Mouse (Mus musculus): ENCODE data around the gene Fxyd1.

Fxyd1 gene

GRCm38 (mm10) chr7:31057071-31057470 lies at the start of gene Fxyd1:
TSS of gene Fxyd1 (minus strand) at chr7:31057199.
- TF ChIP-seq GATA4 (IDR thresholded peaks at IDR 0.05; ENCODE audit: insufficient replicate concordance, low read length), result peak; percentile 35; the same call in 1 of the 2 replicates

DNA sequence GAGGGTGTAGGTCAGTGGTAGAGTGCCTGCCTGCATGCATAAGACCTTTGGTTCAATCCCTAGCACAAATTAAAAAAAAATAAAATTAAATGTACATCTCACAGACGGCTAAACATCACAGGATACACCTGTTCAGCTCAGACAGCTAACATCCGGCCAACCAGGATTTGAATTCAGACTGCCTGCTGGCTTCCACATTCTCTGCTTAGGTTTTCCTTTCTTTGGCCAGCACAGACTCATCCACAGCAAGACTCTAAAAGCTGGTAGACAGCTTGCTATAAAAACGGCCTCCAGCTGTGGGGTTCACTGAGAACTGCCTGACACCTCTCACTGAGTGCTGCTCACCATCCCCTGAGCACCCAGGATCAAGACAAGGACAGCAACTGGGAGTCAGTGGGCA lies 49.2 kb upstream of the Fxyd1 start:
- no peak for TF ChIP-seq GATA4 (IDR thresholded peaks at IDR 0.05; ENCODE audit: insufficient replicate concordance, low read length)

DNA sequence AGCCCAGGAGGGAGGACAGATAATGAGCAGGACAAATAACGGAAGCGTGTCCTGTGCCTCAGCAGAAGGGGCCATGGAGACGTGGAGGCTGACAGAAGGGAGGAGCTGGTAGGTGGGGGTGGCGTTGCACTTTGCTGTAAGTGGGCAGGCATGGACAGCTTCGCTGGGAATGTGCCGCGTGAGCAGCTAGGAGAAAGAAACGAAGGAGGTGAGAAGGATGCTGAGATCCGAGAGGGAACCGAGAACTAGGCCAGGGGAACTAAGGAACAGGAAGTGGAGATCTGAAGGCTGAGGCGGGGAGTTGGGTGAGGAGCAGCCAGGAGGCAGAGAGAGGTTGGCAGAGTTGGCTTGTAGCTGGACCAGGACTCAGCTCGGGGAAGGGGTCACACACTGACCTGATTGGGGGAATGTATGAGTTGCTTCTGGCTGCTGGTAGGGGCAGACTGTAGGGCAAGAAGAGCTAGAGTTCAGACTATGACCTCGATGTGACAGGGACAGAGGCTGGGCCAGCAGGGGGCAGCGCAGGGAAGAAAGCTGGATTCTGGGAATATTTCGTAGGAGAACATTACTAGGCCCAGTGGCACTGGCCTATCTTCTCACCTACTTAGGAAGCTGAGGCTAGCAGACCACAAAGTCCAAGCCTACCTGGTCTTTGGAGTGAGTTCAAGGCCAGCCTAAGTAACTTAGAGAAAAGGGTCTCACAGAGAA lies 48.2 kb upstream of the Fxyd1 start:
- TF ChIP-seq GATA4 (IDR thresholded peaks at IDR 0.05; ENCODE audit: insufficient replicate concordance, low read length), result no peak

- no peak for TF ChIP-seq GATA4 (IDR thresholded peaks at IDR 0.05; ENCODE audit: insufficient replicate concordance, low read length)
Observed at GRCm38 (mm10) chr7:31100786-31101185, 43.8 kb upstream of the Fxyd1 start.

DNA sequence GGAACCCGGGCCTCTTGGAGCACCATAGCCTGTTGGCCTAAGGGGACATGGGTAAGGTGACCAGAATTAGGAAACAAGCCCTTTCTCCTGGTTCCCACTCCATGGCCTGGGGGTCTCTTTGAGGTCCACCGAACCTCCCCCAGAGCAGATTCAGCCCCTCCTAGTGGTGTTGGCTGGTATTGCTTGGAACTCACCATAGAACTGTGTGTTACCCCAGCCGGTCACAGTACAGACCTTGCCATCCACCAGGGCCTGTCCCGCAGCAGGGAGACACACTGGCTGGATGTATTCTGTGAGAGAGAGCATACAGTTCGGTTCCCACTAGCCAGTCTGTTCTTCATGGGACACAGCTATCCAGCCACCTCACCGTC lies 42.6 kb upstream of the Fxyd1 start:
- TF ChIP-seq GATA4 (IDR thresholded peaks at IDR 0.05; ENCODE audit: insufficient replicate concordance, low read length), result no peak

DNA sequence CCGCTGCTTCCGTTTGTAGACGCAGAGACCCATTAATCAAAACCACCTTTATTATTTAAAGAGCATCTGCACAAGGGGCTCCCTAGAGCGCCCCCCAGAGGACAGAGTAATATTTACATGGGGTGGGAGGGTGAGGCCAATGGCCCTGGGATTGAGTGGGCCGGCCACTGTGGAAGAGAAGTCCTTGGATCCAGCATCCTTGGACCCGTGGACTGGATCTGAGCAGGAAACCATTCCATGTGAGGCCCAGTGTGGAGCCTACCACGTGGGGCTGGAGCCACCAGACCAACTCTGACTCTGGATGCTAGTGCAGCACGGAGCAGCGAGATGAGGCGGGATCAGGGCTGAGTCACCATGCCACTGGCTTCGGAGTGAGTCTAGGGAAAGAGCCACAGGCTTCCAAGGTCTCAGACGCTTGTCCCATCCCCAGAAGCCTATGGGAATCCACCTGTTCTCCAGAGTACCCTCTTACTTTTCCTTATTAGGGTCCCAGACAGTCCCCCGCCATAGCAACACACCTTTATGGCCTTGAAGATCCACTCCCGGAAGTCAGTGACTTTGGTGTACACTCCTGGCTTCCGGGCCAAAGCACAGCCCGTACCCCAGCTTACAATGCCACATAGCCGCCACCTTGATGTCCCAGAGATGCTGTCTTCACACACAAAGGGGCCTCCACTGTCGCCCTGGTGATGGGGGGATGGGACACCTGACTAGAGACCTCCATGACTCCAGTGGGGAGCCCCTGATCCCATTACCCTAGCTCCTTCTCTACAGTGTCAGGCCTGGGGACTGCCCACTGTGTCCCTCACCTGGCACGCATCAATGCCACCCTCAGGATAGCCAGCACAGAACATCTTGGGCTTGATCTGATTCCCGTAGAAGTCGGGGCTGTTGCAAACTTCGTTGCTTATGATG lies 42.0 kb upstream of the Fxyd1 start:
- TF ChIP-seq GATA4 (IDR thresholded peaks at IDR 0.05; ENCODE audit: insufficient replicate concordance, low read length), result no peak

- no peak for TF ChIP-seq GATA4 (IDR thresholded peaks at IDR 0.05; ENCODE audit: insufficient replicate concordance, low read length)
Observed at GRCm38 (mm10) chr7:31097583-31098248, 40.7 kb upstream of the Fxyd1 start.

GRCm38 (mm10) chr7:31096892-31097564 lies 40.0 kb upstream of the Fxyd1 start:
- TF ChIP-seq GATA4 (IDR thresholded peaks at IDR 0.05; ENCODE audit: insufficient replicate concordance, low read length), result no peak

GRCm38 (mm10) chr7:31094774-31095501 lies 37.9 kb upstream of the Fxyd1 start:
- TF ChIP-seq GATA4 (IDR thresholded peaks at IDR 0.05; ENCODE audit: insufficient replicate concordance, low read length), result no peak

GRCm38 (mm10) chr7:31089721-31090120 lies 32.7 kb upstream of the Fxyd1 start:
- no peak for TF ChIP-seq GATA4 (IDR thresholded peaks at IDR 0.05; ENCODE audit: insufficient replicate concordance, low read length)

DNA sequence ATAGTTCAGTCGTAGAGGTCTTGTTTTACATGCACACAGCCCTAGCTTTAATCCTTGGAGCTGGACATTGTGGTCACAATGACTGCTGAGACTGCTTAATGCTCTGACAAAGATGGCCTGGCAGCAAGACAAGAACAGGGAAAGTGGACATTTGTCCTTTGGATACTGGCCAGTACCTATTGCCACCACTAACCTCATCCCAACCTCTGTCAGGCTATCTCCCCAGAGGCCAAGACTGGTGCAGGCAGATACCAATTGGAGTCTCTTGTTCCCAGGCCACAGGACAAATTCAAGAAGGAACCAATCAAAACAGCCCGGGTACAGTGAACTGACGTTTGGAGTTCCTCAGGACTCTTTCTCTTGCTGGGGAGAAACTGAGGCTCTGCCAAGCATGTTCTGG lies 31.2 kb upstream of the Fxyd1 start:
- TF ChIP-seq GATA4 (IDR thresholded peaks at IDR 0.05; ENCODE audit: insufficient replicate concordance, low read length), result no peak

- no peak for TF ChIP-seq GATA4 (IDR thresholded peaks at IDR 0.05; ENCODE audit: insufficient replicate concordance, low read length)
Observed at GRCm38 (mm10) chr7:31087262-31087661, 30.3 kb upstream of the Fxyd1 start.

GRCm38 (mm10) chr7:31086175-31086755 lies 29.3 kb upstream of the Fxyd1 start:
- TF ChIP-seq GATA4 (IDR thresholded peaks at IDR 0.05; ENCODE audit: insufficient replicate concordance, low read length), result no peak

GRCm38 (mm10) chr7:31085171-31085570 lies 28.2 kb upstream of the Fxyd1 start:
- no peak for TF ChIP-seq GATA4 (IDR thresholded peaks at IDR 0.05; ENCODE audit: insufficient replicate concordance, low read length)

Data from liver, adult (tissue).